Mouse (Mus musculus) MEL (cell line): ENCODE results near the gene Il19. TPM values are rescaled to one million over a fixed set of nuclear protein-coding genes. Genes with fewer than 3 reads are reported as not detected.

Experiments used
- DNase-seq: peaks from one replicate; pipeline ENCODE4 v3.0.0; 2011; ENCODE audit warnings: low read depth, low spot score
- H3K27ac ChIP-seq: 2 replicates; pipeline ENCODE4 v1.5.1; 2012; ENCODE audit warnings: low read depth, mild to moderate bottlenecking, control low read depth, low read length, moderate library complexity; ENCODE audit not compliant: control insufficient read depth
- H3K27me3 ChIP-seq, 2 experiments: fragments of 150-350 bp in 1 of 2; sonication (generic) in 1 of 2; 2 replicates each; pipeline ENCODE4 v1.6.1; 2012; ENCODE audit warnings: low read length in 2 of 2, mild to moderate bottlenecking in 2 of 2, improper control_type of control experiment in 1 of 2, moderate library complexity in 1 of 2; ENCODE audit not compliant: insufficient read depth in 2 of 2, control insufficient read depth in 1 of 2
- H3K36me3 ChIP-seq, 2 experiments: 2 replicates each; pipeline ENCODE4 v1.6.1; 2012 to 2014; ENCODE audit warnings: low read length in 2 of 2, improper control_type of control experiment in 1 of 2, inconsistent platforms in 1 of 2, mild to moderate bottlenecking in 1 of 2; ENCODE audit not compliant: insufficient read depth in 2 of 2, control insufficient read depth in 1 of 2
- H3K4me1 ChIP-seq, 2 experiments: fragments of 150-350 bp in 1 of 2; sonication (generic) in 1 of 2; 2 replicates each; pipeline ENCODE4 v1.6.1; 2012; ENCODE audit warnings: low read length in 2 of 2, improper control_type of control experiment in 1 of 2, mild to moderate bottlenecking in 1 of 2; ENCODE audit not compliant: insufficient read depth in 2 of 2, control insufficient read depth in 1 of 2
- H3K4me3 ChIP-seq, 2 experiments: fragments of 150-350 bp in 1 of 2; sonication (generic) in 1 of 2; 2 replicates each; pipeline ENCODE4 v1.5.1; 2012; ENCODE audit warnings: low read depth in 2 of 2, low read length in 2 of 2, mild to moderate bottlenecking in 2 of 2, moderate library complexity in 2 of 2, control low read depth in 1 of 2, improper control_type of control experiment in 1 of 2; ENCODE audit not compliant: control insufficient read depth in 1 of 2, insufficient read depth in 1 of 2
- H3K79me2 ChIP-seq: 2 replicates; pipeline ENCODE4 v1.6.1; 2012; ENCODE audit warnings: mild to moderate bottlenecking, low read length, moderate library complexity; ENCODE audit not compliant: control insufficient read depth, poor library complexity, insufficient read depth
- H3K9ac ChIP-seq: 2 replicates; pipeline ENCODE4 v1.6.1; 2012; ENCODE audit warnings: low read depth, mild to moderate bottlenecking, control low read depth, low read length, moderate library complexity; ENCODE audit not compliant: control insufficient read depth, poor library complexity, severe bottlenecking
- H3K9me3 ChIP-seq: fragments of 150-350 bp; sonication (generic); replicated peaks from 2 replicates; pipeline ENCODE4 v1.6.1; 2012; ENCODE audit warnings: mild to moderate bottlenecking, low read length, improper control_type of control experiment, moderate library complexity; ENCODE audit not compliant: insufficient read depth
- BHLHE40 ChIP-seq: IDR thresholded peaks from 2 replicates; pipeline ENCODE4 v1.6.1; 2012; ENCODE audit warnings: low read depth, mild to moderate bottlenecking, inconsistent platforms, low read length, improper control_type of control experiment, borderline replicate concordance
- CTCF ChIP-seq, 3 experiments: IDR thresholded peaks in 2 of 3; conservative IDR thresholded peaks in 1 of 3; 2 replicates each; pipeline ENCODE4 v1.5.1; 2011 to 2012; ENCODE audit warnings: low read length in 3 of 3, low read depth in 2 of 3, mild to moderate bottlenecking in 2 of 3, improper control_type of control experiment in 1 of 3, inconsistent platforms in 1 of 3, mixed read lengths in 1 of 3, moderate library complexity in 1 of 3; ENCODE audit not compliant: control insufficient read depth in 1 of 3, insufficient read depth in 1 of 3, poor library complexity in 1 of 3, severe bottlenecking in 1 of 3
- E2F4 ChIP-seq: IDR thresholded peaks from 2 replicates; pipeline ENCODE4 v1.6.1; 2011; ENCODE audit warnings: low read depth, low read length, improper control_type of control experiment, borderline replicate concordance
- ELF1 ChIP-seq: IDR thresholded peaks from 2 replicates; pipeline ENCODE4 v1.6.1; 2014; ENCODE audit warnings: low read depth, mild to moderate bottlenecking, inconsistent platforms, low read length, improper control_type of control experiment, moderate library complexity
- GATA1 ChIP-seq: IDR thresholded peaks from 2 replicates; pipeline ENCODE4 v1.6.1; 2011; ENCODE audit warnings: low read depth, low read length, improper control_type of control experiment
- HCFC1 ChIP-seq: IDR thresholded peaks from 2 replicates; pipeline ENCODE4 v1.6.1; 2012; ENCODE audit warnings: low read depth, mild to moderate bottlenecking, inconsistent platforms, low read length, improper control_type of control experiment, moderate library complexity
- KAT2A ChIP-seq: conservative IDR thresholded peaks from 2 replicates; pipeline ENCODE4 v1.6.1; 2012; ENCODE audit warnings: low read depth, low read length, improper control_type of control experiment, inconsistent platforms
- MAZ ChIP-seq: IDR thresholded peaks from 2 replicates; pipeline ENCODE4 v1.6.1; 2012; ENCODE audit warnings: low read depth, mild to moderate bottlenecking, inconsistent platforms, low read length, improper control_type of control experiment
- MEF2A ChIP-seq: IDR thresholded peaks from 2 replicates; pipeline ENCODE4 v1.6.1; 2014; ENCODE audit warnings: low read depth, mild to moderate bottlenecking, inconsistent platforms, low read length, improper control_type of control experiment; ENCODE audit not compliant: poor library complexity, insufficient replicate concordance, severe bottlenecking; ENCODE audit errors: extremely low read depth
- MYB ChIP-seq: IDR thresholded peaks from 2 replicates; pipeline ENCODE4 v1.6.1; 2011; ENCODE audit warnings: mild to moderate bottlenecking, low read depth, low read length, improper control_type of control experiment
- MYC ChIP-seq: IDR thresholded peaks from 2 replicates; pipeline ENCODE4 v1.6.1; 2011; ENCODE audit warnings: low read depth, mild to moderate bottlenecking, low read length, improper control_type of control experiment, moderate library complexity
- NRF1 ChIP-seq: IDR thresholded peaks from 2 replicates; pipeline ENCODE4 v1.6.1; 2014; ENCODE audit warnings: low read depth, mild to moderate bottlenecking, inconsistent platforms, low read length, improper control_type of control experiment, moderate library complexity; ENCODE audit not compliant: poor library complexity, insufficient read depth, severe bottlenecking
- POLR2AphosphoS5 ChIP-seq: IDR thresholded peaks from 2 replicates; pipeline ENCODE4 v1.6.1; 2012; ENCODE audit warnings: low read depth, borderline replicate concordance, mild to moderate bottlenecking, inconsistent platforms, low read length, moderate library complexity, mixed read lengths
- RAD21 ChIP-seq: IDR thresholded peaks from 2 replicates; pipeline ENCODE4 v1.6.1; 2011; ENCODE audit warnings: mild to moderate bottlenecking, low read depth, low read length, improper control_type of control experiment
- TAL1 ChIP-seq: IDR thresholded peaks from 2 replicates; pipeline ENCODE4 v1.6.1; 2012; ENCODE audit warnings: mild to moderate bottlenecking, inconsistent platforms, low read length, moderate library complexity, mixed read lengths
- TCF12 ChIP-seq: IDR thresholded peaks from 2 replicates; pipeline ENCODE4 v1.6.1; 2014; ENCODE audit warnings: low read depth, mild to moderate bottlenecking, inconsistent platforms, low read length, improper control_type of control experiment, moderate library complexity
- UBTF ChIP-seq: IDR thresholded peaks from 2 replicates; pipeline ENCODE4 v1.6.1; 2012; ENCODE audit warnings: low read depth, mild to moderate bottlenecking, inconsistent platforms, low read length, improper control_type of control experiment, moderate library complexity, borderline replicate concordance; ENCODE audit not compliant: insufficient read depth
- USF1 ChIP-seq: IDR thresholded peaks from 2 replicates; pipeline ENCODE4 v1.6.1; 2014; ENCODE audit warnings: low read depth, mild to moderate bottlenecking, inconsistent platforms, low read length, improper control_type of control experiment, moderate library complexity
- USF2 ChIP-seq, 2 experiments: IDR thresholded peaks; 2 replicates each; pipeline ENCODE4 v1.6.1; 2011 to 2012; ENCODE audit warnings: improper control_type of control experiment in 2 of 2, low read length in 2 of 2, borderline replicate concordance in 1 of 2, inconsistent platforms in 1 of 2, low read depth in 1 of 2, mild to moderate bottlenecking in 1 of 2; ENCODE audit not compliant: insufficient read depth in 1 of 2
- ZMIZ1 ChIP-seq: IDR thresholded peaks from 2 replicates; pipeline ENCODE4 v1.6.1; 2012; ENCODE audit warnings: low read depth, mild to moderate bottlenecking, inconsistent platforms, low read length, improper control_type of control experiment, moderate library complexity
- ZNF384 ChIP-seq: IDR thresholded peaks from 2 replicates; pipeline ENCODE4 v1.6.1; 2012; ENCODE audit warnings: low read depth, mild to moderate bottlenecking, inconsistent platforms, low read length, improper control_type of control experiment
- polyA plus RNA-seq, 2 experiments: library from polyadenylated mRNA; stranded (reverse) in 1 of 2; unstranded in 1 of 2; fragments of >175 nt in 1 of 2; fragments of >200 nt in 1 of 2; gene quantifications; 2 replicates each; pipeline versions ENCODE4 v1.2.1 to v1.2.4; 2012; ENCODE audit warnings: low replicate concordance in 2 of 2, low read depth in 1 of 2; ENCODE audit not compliant: insufficient read length in 2 of 2, insufficient read depth in 1 of 2, missing spikeins in 1 of 2
- total RNA-seq: library from RNA; depleted of rRNA; stranded (reverse); fragments of 300-350 nt; gene quantifications from 2 replicates; pipeline ENCODE4 v1.2.3, GENCODE M21; 2012; rRNA removed

Il19 gene
- total RNA-seq = not detected in 2 replicates
- polyA plus RNA-seq = not detected

- TF ChIP-seq MEF2A = no peak
- no peak for TF ChIP-seq ELF1
- no peak for TF ChIP-seq NRF1
- TF ChIP-seq USF2 (IDR thresholded peaks at IDR 0.05; ENCODE audit: borderline replicate concordance in 1 of 2, insufficient read depth in 1 of 2, low read depth in 1 of 2, low read length in 2 of 2) = no peak
- TF ChIP-seq ZMIZ1 = no peak
- TF ChIP-seq TAL1 = no peak
- no peak for TF ChIP-seq HCFC1
- no peak for TF ChIP-seq RAD21
- TF ChIP-seq TCF12 = no peak
- no peak for TF ChIP-seq E2F4
- TF ChIP-seq MAZ = no peak
- no peak for TF ChIP-seq MYB
- no peak for TF ChIP-seq UBTF
- TF ChIP-seq, all 39 proteins: peak for 0
Observed at GRCm38 (mm10) chr1:130940065-130940687, at the start of gene Il19. Gene Il19, minus strand, starts transcription at chr1:130940115.

GRCm38 (mm10) chr1:130989331-130989730 is 49.4 kb upstream of the Il19 start:
- TF ChIP-seq KAT2A (no peak), MYC (no peak), CTCF (IDR thresholded peaks at IDR 0.05 in 2 of 3, conservative IDR thresholded peaks at IDR 0.05 in 1 of 3; ENCODE audit: control insufficient read depth in 1 of 3, insufficient read depth in 1 of 3, low read depth in 2 of 3, low read length in 3 of 3, poor library complexity in 1 of 3, severe bottlenecking in 1 of 3) (no peak), GATA1 (no peak), ELF1 (no peak), ZNF384 (no peak), USF1 (no peak), POLR2AphosphoS5 (no peak), MYB (no peak), TAL1 (no peak), BHLHE40 (no peak)
- DNase-seq = no peak
- H3K9me3 ChIP-seq = no peaks in the 10 kb centered on the region
- peaks cover 0 to 2% of the 10 kb centered on the region in 2 experiments; a peak in 1 of 4 replicates for H3K4me1 ChIP-seq
- no peak overlapping the region for H3K9ac ChIP-seq
- no peaks in the 10 kb centered on the region for H3K36me3 ChIP-seq
- H3K27me3 ChIP-seq = no peaks in the 10 kb centered on the region; a peak in 2 of 4 replicates
- no peak overlapping the region for H3K27ac ChIP-seq
- H3K79me2 ChIP-seq = no peaks in the 10 kb centered on the region
- H3K4me3 ChIP-seq = peak overlapping the region; percentile 28 to 55; a peak in 3 of 4 replicates

More at GRCm38 (mm10) chr1:130940065-130940687, at the start of gene Il19:
- no peak within 1 kb of the TSS for H3K9ac ChIP-seq
- no peak within 1 kb of the TSS for H3K27ac ChIP-seq
- no peak within 1 kb of the TSS for H3K4me3 ChIP-seq
- no peaks in the 10 kb centered on the region for H3K9me3 ChIP-seq
- no peaks in the 10 kb centered on the region for H3K4me1 ChIP-seq
- H3K36me3 ChIP-seq = no peaks in the 10 kb centered on the region
- no peaks in the 10 kb centered on the region for H3K79me2 ChIP-seq
- DNase-seq = no peak
- H3K27me3 ChIP-seq = peaks cover 7 to 9% of the 10 kb centered on the region in 2 experiments
